Mouse (Mus musculus): ENCODE data around the gene Zc3h12d. TPM values are rescaled to one million over a fixed set of nuclear protein-coding genes. Genes with fewer than 3 reads are reported as not detected.

The Zc3h12d gene
- total RNA-seq (2021) = under 1 TPM in 1 of 2 experiments, not detected in 1; 0.05 TPM
- long read RNA-seq, experiment 1 = 0 reads
- long read RNA-seq, experiment 2 = 0 reads

DNA sequence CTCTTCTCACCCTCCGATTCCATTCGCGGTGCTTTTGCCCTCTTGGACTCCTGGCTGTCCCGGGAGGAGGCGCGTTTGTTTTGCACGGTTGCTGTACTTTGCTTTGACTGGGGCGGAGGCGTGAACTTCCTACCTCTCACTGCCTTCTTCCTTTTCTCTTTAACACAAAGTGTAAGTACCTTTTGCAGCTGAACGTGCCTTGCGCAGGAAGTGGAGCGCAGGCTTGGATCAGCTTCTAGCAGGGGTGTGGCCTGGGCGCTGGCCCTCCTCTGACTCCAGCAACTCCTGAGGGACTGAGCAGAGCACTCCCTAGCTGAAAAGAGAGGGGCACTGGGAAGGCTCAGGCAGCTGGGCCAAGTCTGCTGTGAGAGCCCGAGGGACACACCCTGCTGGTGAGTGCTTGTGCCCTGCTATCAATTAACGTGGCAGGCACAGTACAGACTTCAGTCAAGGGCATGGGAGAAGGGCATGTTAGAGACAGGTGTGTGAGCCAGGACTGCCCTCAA is at the start of gene Zc3h12d:
TSS of gene Zc3h12d (plus strand) at position 300 of the 506 bp plus-strand sequence.
- no peak for DNase-seq

DNA sequence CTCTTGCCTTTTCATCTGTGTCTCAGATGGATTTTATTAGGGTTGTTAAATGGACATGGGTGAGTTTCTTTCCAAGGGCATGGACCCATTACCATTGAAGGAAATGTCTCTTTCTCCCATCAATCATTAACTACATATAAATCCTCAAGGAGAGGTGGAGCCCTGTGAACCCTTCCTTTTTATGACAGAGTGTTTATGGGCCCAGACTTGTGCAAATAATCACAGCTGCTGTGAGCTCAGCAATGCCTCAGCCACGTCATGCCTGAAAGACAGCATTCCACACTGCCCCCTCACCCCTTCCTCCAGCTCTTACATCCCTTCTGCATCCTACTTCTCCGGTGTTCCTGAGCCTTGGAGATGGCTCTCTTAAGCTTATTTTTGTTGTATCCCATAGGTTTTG is 45.0 kb upstream of the Zc3h12d start:
- no peak for DNase-seq

DNA sequence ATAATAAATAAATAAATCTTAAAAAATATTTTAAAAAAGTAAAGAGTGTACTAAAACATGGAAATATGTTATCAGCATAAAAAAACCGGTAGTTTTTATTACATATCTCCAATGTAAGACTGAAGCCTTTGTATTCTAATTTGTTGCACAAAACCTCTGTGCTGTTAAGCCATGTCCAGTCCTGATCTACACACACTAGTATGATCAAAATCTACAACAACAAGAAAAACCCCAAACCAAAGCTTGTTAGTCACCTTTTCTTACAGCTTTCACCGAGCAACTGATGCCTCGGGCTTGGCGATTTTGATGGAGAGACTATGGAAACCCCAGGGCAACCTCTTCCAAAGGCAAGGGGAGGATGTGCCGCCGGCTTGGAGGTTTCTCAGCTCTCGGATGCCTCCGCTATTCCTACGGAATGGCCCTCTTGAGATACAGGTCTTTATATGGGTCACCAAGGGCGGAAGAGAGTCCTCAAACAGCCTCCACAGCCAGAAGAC is 40.0 kb upstream of the Zc3h12d start:
- no peak for DNase-seq

DNA sequence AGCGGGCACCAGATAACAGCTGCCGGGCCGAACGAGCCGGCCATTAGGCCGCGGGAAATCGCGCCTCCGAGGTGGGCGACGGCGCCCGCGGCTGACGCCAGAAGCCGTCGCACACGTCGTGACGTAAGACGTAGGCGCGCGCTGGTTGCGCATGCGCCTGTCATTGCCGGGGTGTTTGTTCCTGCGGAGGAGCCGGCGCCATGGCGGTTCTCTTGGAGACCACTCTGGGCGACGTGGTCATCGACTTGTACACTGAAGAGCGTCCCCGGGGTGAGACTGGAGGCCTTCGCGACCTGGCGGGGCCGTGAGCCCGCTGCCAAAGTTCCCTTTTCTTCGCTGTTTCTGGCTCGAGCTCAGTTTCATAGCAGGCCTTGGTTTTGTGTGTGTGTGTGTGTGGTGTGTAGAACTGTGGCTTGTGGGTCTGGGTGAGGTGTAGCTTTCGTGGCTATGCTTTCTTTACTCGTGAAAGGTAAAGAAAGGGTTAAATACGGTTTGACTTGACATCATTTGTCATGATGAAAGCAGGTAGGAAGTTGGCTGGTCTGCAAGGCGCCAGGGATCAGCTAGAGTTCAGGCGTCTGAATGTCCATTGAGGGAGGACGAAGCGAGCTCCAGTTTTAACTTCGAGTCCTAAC is 39.4 kb upstream of the Zc3h12d start, which contains the start of the genes Ginm1 and Ppil4:
TSS of gene Ginm1 (minus strand) at position 74 of the 635 bp plus-strand sequence.
TSS of gene Ppil4 (plus strand) at position 141 of the 635 bp plus-strand sequence.
- peak; percentile 86 for DNase-seq

DNA sequence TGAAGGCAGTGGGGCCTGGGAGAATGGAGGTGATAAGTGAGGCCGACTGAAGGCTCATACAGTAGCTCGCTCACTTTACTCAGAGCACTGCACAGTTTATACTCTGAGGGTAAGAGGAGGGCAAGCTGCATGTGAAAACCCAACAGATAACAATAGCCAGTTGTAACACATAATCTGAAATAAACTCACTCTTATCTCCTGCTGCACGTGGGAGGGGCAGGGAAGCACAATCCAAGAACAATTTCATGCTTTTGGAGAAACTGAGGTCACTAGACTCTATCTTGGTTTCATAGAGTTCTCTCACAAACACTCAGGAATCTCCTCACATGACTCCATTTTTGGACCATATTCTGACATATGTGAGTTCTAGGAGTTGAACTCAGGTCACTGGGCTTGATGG is 31.0 kb upstream of the Zc3h12d start:
- no peak for DNase-seq

DNA sequence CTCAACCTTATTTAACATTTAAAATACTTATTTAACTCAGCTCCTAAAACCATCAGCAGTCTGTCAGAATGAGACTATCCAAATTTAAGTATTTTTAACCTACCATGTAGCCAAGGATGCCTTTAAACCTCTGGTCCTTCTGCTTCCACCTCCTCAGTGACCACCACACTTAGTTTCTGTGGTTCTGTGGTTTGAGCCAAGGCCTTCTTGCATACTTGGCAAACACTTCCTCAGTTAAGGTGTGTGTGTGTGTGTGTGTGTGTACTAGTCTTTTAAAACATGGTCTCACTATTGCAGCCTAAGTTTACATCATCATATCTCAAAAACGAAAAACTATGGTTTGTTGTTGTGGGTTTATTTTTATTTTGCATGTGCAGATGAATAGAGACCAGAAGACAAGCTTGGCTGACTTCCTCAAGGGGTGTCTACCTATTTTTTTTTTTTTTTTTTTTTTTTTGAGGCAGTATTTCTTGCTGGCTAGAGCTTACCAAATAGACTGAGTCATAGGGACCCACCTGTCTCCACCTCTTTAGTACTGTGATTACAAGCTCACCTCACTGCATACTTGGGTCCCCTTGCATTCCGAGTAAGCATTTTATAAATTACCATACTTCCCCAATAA is 29.6 kb upstream of the Zc3h12d start:
- no peak for DNase-seq

DNA sequence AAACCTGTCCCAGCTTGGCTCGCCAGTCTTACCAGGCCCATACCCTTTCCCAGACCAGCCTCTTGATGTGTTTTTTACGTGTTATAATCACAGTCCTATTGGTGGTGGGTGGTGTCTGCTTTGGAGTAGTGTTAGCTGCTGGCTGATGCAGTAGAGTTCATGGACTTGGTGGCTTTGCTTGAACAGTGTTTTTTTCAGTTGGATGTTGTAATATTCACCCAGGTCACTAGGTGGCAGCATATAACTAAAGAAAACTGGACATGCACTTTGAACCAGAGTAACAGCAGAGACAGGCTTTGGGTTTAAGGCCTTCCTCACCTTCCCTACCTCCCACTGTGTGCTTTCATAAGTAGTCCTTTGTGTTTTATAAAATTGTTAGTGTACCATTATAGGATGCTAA is 22.3 kb upstream of the Zc3h12d start:
- no peak for DNase-seq

DNA sequence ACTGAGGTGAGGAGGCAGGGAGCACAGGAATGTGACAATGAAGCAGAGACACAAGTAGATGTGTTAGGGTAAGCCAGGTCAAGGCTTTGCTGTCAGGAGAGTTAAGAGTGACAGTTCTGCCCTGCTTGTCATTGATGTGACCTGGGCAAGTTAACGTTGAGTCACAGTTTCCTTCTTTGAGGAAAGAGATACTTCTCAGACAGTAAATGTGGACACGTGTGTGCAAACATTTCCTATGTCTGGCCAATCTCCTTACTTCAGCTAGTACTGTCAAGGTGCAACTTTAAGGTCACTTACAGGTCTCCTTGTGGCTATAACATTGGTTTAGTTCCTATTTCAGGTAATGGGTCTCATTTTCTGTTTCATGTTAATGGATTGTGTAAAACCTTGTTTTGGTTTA is 15.8 kb upstream of the Zc3h12d start:
- DNase-seq = no peak

DNA sequence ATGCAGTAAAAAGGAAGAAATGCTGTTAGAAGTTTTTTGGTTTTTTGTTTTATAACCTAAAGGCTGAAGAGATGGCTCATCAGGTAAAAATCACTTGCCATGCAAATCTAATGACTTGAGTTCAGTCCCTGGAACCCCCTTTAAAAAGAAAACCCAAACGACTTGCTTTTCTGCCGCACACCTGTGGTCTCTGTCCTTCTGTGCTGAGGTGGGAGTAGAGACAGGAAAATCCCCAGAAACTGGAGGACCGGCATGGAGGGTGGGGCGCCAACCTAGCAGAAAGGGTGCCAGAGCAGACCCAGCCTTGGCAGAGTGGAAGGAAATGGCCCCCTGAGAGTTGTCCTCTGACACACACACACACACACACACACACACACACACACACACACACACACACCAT is 13.6 kb upstream of the Zc3h12d start:
- no peak for DNase-seq

DNA sequence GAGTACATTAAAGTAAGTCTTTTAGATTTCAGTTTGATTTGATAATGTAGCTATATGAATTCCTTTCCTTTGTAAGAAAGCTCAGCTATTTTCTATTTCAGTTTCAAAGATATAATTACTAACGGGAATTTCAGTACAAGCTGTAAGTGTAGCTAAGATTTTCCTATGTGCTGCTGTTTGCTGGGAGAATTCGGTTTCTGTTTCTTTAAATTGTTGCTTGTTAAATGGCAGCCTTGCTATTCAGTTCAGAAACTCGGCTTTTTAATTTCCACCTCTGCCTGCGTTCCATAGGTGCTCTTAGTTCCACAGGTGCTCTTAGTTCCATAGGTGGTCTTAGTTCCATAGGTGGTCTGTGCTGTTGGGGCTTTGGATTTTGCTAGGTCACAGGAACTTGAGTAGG is 13.1 kb upstream of the Zc3h12d start:
- DNase-seq = no peak

DNA sequence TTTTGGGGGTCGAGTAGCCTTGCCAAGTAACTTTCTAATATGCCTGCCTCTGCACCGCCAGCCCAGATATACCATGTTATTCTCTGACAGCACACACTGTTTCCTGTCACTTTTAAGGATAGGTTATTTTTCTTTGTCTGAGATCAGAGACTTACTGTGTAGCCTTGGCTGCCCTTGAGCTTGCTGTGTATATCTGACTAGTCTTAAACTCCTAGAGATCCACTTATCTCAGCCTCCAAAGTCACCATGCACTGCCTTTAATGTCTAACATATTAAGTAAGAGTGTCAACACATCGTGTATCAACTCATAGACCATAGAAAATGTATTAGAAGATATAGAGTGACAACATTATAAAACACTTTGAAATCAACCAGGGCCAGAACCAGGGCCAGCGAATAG is 12.7 kb upstream of the Zc3h12d start:
- DNase-seq = no peak

DNA sequence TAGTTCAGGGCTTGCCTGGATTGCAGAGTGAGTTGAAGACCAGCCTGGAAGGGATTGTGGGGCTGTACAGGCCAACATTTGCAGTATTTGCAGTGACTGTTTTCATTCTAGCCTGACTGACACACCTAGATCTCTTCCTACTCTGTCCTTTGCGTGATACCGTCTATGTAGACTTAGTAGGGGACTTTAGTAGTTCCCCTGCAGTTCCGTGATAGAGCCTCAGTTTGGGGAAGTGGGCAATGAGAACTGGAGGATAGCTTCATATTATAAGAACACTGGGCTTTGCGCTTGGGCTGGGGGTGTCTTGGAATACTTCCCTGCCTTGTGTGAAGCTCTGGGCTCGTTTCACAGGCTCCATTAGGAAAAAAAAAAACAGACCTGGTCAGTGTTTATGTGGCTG is 12.1 kb upstream of the Zc3h12d start:
- DNase-seq = no peak

DNA sequence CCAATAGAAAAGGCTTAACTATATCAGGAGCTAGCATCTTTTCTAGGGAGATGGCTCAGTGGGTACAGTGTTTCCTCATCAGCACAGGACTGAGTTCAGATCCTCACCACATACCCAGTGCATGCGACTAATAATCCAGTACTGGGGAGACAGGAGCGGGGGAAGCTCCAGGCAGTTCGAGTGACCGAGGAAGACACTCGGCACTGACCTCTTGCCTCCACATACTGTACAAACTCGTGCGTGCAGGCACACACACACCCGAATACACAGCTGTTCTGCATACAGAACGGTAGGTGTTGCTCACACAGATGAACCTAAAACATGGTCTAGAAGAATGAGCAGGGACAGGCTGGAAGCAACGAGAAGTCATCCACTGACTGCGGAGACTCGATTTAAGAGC is 10.3 kb upstream of the Zc3h12d start:
- no peak for DNase-seq

DNA sequence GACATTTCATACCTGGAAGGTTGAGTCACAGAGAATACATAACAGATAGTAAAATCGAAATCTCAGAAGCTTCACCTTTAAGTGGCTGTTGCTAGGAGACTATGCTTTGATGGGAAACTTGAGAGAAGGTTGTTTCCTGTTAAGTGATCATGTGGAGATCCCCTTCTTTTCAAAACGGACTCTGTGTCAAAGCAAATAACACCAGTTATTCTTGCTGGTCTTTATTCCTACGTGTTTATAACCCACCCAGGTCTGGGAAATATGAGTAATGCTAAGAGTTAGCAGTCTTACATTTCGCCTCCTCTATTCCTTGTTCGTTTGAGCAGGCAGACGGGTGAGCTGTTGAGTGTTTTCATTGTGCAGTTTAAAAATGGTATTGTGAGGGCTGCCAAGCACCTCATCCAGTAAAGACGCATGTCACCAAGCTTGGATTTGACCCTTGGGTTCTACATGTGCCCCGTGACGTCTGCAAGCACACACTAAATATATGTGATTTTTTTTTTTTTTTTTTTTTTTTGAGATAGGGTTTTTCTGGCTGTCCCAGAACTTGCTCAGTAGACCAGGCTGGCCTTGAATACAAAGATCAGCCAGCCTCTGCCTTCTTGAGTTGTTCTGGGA is 7.5 kb upstream of the Zc3h12d start:
- DNase-seq = no peak

DNA sequence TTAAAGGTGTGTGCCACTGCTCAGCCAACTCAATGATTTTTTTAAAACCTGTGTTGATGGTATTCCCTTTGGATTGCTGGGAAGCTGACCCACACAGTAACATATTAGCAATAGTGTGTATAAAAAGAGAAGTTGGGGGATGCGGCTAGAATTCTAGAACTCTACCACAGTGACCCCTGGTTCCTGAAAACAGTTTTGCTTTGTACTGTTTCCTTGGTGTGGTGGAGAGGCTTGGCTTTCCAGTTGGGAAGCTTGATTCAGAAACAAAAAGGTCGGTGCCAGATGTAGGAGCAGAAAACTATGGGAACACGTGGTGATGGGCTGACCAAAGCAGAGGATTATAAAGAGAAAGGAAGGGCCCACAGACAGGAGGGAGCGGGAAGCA is 7.0 kb upstream of the Zc3h12d start:
- no peak for DNase-seq

DNA sequence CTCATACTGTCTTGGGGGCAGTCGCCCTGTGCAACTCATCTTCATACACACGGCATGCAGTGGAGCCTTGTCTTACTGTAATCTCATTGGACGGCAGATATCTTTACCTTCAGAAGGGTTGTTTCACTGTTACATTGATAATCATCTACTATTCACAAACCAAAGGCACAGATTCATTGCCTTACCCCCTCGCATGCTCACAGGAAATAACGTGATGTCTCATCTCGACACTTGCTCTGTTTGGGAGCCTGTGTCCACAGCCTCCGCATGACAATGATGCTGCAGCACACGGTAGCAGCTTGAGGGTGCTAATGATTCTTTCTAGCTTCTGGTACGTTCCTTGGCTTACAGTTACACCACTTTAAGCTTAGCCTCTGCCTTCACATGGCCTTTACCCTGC is 6.2 kb upstream of the Zc3h12d start:
- DNase-seq = no peak

DNA sequence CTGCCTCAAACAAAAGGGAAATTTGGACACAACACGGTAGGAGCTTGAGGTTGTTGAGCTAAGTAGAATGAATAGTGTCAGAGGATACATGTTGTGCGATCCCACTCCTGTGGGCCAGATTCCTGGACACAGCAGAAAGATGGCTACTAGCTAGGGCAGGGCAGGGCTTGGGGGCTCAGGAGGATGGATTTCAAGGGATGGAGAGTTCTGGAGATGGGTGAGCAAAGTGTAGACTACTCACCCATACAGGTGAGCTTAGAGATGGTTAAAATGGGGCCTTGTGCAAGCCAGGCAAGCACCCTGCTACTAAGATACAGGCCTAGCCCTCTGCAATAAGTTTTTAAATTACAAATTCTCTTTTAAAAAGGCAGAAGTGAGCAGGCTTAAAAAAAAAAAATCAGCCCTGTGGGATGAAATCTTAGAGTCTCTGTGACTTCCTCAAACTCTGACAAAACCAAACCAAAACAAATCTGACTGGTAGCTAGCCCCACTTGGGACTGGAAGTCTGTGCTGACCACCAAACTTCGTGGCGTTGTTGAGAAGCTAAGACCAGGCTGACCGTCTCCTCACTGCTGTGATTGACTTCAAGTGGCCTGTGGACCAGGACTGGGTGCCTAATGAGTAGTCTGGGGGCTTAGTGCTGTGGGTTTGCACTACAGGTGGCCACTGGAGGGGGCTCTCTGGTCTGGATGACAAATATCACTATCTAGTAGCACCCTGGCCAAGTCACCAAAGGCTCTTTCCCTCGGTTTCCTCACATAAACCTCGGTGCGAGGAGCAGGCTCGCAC is 1.3 kb downstream of the Zc3h12d start:
- no peak for DNase-seq

DNA sequence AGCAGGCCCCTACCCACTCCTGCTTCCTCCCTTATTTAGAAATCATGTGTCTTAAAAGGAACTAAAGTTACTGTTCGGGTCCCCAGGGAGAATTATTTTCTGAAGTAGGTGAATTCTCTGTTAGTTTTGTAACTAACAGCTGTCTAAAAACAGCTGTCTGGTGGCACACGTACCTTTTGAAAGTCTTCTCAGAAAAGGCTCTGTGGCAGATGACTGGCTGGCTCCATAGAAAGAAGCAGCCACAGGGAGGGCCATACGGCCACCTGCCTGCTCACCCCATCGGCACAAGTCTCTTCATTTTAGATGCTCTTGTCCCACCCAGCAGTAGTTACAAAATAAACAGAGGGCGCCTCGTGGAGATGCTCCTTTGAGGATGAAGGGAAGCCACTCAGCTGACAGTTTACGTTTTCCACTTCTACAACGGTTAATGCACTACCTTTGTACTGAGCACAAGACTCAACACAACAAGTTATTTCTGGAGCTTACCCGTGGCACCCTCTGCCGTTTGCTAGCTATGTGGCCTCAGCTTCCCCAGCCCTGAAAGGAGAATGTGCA is 2.5 kb downstream of the Zc3h12d start:
- DNase-seq = no peak

DNA sequence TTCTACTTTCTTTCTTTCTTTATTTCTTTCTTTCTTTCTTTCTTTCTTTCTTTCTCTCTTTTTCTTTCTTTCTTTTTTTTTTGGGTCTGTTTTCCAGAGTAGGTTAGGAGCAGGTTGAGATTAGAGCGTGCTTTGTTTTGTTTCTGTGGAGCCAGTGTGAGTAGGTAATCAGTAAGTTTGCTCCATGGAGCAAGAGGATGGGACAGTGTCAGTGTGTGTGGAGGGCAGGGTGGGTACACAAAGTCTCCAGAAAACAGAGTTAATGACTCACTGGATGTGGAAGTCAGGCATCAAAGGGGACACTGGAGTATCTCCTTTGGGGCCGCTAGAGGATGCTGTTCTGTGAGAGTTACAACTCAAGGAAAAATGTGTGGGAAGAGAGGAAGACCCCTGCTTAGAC is 4.6 kb downstream of the Zc3h12d start:
- no peak for DNase-seq

DNA sequence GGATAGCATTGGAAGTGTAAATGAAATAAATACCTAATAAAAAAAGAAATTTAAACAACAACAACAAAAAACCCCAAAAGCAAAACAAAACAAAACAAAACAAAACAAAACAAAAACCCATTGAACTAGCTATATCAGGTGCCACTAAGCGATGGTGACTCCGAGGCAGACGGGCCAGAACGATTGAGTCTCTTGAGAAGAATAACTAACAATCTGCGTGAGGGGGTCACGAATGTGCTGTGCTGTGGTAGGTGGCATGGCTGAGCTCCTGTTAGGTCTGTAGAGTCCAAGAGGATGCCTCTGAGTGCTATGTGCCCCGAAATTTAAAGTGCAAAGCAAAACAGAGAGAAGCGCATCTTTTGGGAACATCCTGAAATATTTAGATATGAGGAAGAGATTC is 5.2 kb downstream of the Zc3h12d start:
- DNase-seq = no peak

DNA sequence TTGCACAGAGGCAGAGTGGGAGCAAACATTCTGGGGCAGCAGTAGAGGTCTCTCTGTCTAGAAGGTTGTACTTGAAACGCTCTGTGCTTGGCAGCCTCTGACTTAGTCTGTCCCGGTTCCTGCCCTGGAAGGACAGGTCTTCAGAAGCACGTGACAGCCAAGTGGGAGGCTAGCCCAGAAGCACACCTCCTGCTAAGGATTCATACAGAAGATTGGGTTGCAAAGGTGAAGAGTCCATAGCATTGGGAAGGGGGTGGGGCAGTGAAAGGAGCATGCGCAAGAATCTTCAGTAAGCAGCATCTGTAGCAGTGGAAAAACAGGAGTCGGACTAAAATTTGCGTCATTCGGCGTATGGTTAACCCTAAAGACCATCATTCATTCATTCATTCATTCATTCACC is 5.8 kb downstream of the Zc3h12d start:
- no peak for DNase-seq

DNA sequence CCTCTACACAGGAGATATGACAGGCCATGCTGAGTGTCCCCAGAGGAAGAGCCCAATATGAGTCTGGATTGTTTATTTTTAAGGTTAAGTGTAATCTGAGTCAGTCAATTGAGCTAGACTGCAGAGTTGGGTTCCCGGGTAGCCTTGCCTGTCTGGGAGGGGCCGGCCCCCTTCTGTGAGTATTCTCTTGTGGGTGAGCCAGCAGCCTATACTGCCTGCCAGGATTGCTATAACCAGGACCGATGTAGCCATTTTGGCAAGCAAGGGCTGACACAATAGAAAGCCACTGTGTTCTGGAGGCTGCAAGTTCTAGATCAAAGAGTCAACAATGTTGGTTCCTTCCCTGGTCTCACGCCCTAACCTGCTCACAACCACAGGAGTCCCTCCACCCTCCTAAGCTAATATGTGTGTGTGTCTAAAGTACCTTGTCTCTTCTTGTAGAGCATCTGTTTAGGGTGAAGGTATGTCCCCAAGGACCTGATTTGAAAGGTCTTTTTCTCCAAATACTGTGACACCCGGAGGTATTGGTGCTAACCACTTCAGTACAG is 6.7 kb downstream of the Zc3h12d start:
- no peak for DNase-seq

All from gastrocnemius, postnatal 25 days (tissue).